Mouse (Mus musculus) lung, adult 2 months (tissue): Measurements from ENCODE around the gene Xrcc4.

ENCODE experiments used
- CTCF ChIP-seq: fragments of 200-500 bp; IDR thresholded peaks from 2 replicates; pipeline ENCODE4 v1.5.1; 2011; ENCODE audit warnings: mild to moderate bottlenecking, low read length, control low read depth; ENCODE audit not compliant: insufficient read depth
- POLR2A ChIP-seq: fragments of 200-500 bp; IDR thresholded peaks from 2 replicates; pipeline ENCODE4 v1.6.1; 2011; ENCODE audit warnings: low read depth, mild to moderate bottlenecking, control low read depth, low read length, borderline replicate concordance; ENCODE audit errors: extremely low read depth

GRCm38 (mm10) chr13:89735111-89735510 is 354.3 kb downstream of the Xrcc4 start:
- TF ChIP-seq CTCF (no peak), POLR2A (no peak)
